Mouse (Mus musculus) CH12.LX (cell line): ENCODE measurements around the gene Tomm6.

Source experiments
- CTCF ChIP-seq, 2 experiments: IDR thresholded peaks in 1 of 2; conservative IDR thresholded peaks in 1 of 2; 2 replicates each; pipeline ENCODE4 v1.5.1; 2011 to 2012; ENCODE audit warnings: low read depth in 2 of 2, low read length in 2 of 2, improper control_type of control experiment in 1 of 2, inconsistent platforms in 1 of 2, mild to moderate bottlenecking in 1 of 2, moderate library complexity in 1 of 2
- POLR2A ChIP-seq: IDR thresholded peaks from 2 replicates; pipeline ENCODE4 v1.6.1; 2011; ENCODE audit warnings: low read depth, mild to moderate bottlenecking, improper control_type of control experiment, low read length
- ZC3H11A ChIP-seq: IDR thresholded peaks from 2 replicates; pipeline ENCODE4 v1.6.1; 2012; ENCODE audit warnings: low read depth, mild to moderate bottlenecking, inconsistent platforms, low read length, improper control_type of control experiment
- ZMIZ1 ChIP-seq: IDR thresholded peaks from 2 replicates; pipeline ENCODE4 v1.6.1; 2012; ENCODE audit warnings: low read depth, mild to moderate bottlenecking, inconsistent platforms, low read length, improper control_type of control experiment

- no peak for TF ChIP-seq ZMIZ1
- peak in 1 of 2 experiments; percentile 39; a peak in 2 of 4 replicates for TF ChIP-seq CTCF (conservative IDR thresholded peaks at IDR 0.05 in 1 of 2, IDR thresholded peaks at IDR 0.05 in 1 of 2; ENCODE audit: low read depth in 2 of 2, low read length in 2 of 2)
- no peak for TF ChIP-seq POLR2A
- TF ChIP-seq ZC3H11A = no peak
Measured at GRCm38 (mm10) chr17:47704692-47705091, 16.5 kb upstream of the Tomm6 start.
